Mouse (Mus musculus) Patski (cell line): Measurements from ENCODE around the gene Pla2g2d. TPM values are rescaled to one million over a fixed set of nuclear protein-coding genes. Genes with fewer than 3 reads are reported as not detected.
"Not testable (repeated sequence)": the region's sequence is repeated elsewhere in the genome, so short reads cannot be mapped to it uniquely, and the experiment has no call there.

Source experiments
- ATAC-seq: fragments of 100-300 bp; one replicate; pipeline ENCODE4 v1.8.0; 2021
- CTCF ChIA-PET: fragments of 350-600 bp; sonication (Branson Sonifier 250); formaldehyde crosslinking; loops from one replicate; lab custom pipeline; 2022; ENCODE audit warnings: inconsistent platforms; lab: Charles Lee
- POLR2A ChIA-PET: fragments of 350-600 bp; sonication (Branson Sonifier 250); formaldehyde crosslinking; loops from one replicate; lab custom pipeline; 2022; ENCODE audit warnings: antibody characterized with exemption, inconsistent platforms; lab: Charles Lee
- DNase-seq: peaks from one replicate; pipeline ENCODE4 v3.0.0-alpha.2; 2011; ENCODE audit warnings: low read depth, low spot score
- H3K27me3 ChIP-seq: fragments of 371-371 bp; one replicate; pipeline ENCODE4 v1.5.1; 2021
- CTCF ChIP-seq: fragments of 100-300 bp; IDR thresholded peaks from one replicate; pipeline ENCODE4 v1.5.1; 2021
- in situ Hi-C: fragments of 300-500 bp; cut with MboI; formaldehyde crosslinking; loops from 3 replicates; pipeline ENCODE4 v1.11.1; 2018; ENCODE audit warnings: low pct_unique_long_range_greater_than_20kb, mixed read lengths
- polyA plus RNA-seq: library from polyadenylated mRNA; unstranded; gene quantifications from one replicate; pipeline ENCODE4 v1.2.3, GENCODE M21; 2021

Pla2g2d gene
- polyA plus RNA-seq, 1 experiment from 2014 or later = 0.03 TPM

GRCm38 (mm10) chr4:138800134-138800744 lies 24.7 kb downstream of the Pla2g2d start:
- no peaks in the 10 kb centered on the region for H3K27me3 ChIP-seq
- ChIA-PET POLR2A (no interaction called here), CTCF (interaction anchor here (0.8 kb wide), 1 partner anchor 51 kb away, joined by 3 read pairs; no protein-coding TSS in a partner anchor)
- DNase-seq (no peak), ATAC-seq (no peak)
- TF ChIP-seq CTCF = no peak
- in situ Hi-C loops = no loop called here

DNA sequence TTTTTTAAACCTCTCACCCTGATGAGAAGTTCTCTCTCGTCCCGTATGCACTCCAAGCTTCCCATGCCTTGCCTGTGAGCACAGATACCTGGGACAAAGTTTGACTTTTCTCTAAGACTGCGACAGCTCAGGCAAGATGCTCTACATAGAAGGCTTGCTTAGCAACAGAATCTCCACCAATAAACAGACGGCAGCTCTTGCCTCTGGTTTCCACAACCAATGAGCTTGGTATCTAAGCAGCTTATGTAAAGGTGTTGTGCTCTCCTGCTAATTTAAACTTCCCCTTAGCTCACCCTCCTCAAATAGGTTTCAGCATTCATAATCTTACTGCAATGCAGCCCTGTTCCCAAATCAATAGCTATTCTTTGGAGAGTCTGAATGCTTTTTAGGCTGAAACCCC lies 26.1 kb downstream of the Pla2g2d start:
- ChIA-PET POLR2A (no interaction called here), CTCF (no interaction called here)
- in situ Hi-C loops = no loop called here

GRCm38 (mm10) chr4:138802917-138803316 lies 27.4 kb downstream of the Pla2g2d start:
- CTCF ChIA-PET = no interaction called here
- no peak for TF ChIP-seq CTCF
- ATAC-seq = no peak

More for the DNA sequence above, 26.1 kb downstream of the Pla2g2d start:
- H3K27me3 ChIP-seq = no peaks in the 10 kb centered on the region
- TF ChIP-seq CTCF = no peak
- ATAC-seq (no peak), DNase-seq (no peak)

DNA sequence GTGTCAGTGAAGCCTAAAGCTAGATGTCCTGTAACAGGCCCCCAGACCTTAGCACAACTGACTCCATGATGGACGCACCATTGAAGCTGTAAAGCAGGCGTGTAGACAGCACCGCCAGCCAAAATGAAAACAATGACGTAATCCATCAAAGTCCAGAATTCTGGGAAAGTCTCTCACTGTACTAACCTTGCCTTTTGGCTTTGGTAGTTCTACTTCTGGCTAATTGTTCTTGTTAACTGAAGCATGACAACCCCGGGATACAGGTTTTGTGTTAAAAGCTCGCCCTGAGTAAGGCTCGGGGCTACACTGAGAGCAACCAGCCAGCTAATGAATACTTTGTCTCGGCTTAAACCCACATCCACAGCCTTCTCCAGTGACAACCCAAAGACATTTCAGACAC lies 29.7 kb downstream of the Pla2g2d start:
- no peak for TF ChIP-seq CTCF
- ATAC-seq (peak; percentile 60), DNase-seq (peak; percentile 90)
- no peaks in the 10 kb centered on the region for H3K27me3 ChIP-seq
- CTCF ChIA-PET = interaction anchor here (1.2 to 1.3 kb wide), 2 partner anchors 25 to 52 kb away, joined by 3 read pairs; no protein-coding TSS in a partner anchor
- in situ Hi-C loops = no loop called here
- POLR2A ChIA-PET = interaction anchor here (0.8 kb wide), 1 partner anchor 16 kb away, joined by 3 read pairs; no protein-coding TSS in a partner anchor

More at GRCm38 (mm10) chr4:138802917-138803316, 27.4 kb downstream of the Pla2g2d start:
- POLR2A ChIA-PET = no interaction called here
- DNase-seq = no peak
- in situ Hi-C loops = no loop called here
- H3K27me3 ChIP-seq = no peaks in the 10 kb centered on the region

DNA sequence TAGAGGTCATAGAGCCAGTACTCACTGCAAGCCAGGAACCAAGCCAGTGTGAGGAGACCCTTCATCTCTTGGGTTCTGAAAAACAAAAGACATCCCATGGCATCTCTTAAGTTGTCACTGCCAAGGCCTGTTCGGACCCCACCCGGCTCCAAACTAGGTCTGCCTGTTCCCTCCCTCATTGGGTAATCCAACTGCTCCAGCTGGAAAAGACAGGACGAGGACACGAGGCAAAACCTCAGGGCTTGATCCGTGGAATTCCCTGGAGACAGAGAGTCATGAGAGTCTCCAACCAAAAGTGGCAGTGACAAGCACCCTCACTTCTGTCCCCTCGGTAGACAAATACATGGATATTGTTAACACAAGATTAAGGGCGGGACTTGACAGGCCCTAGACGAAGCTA lies 30.6 kb downstream of the Pla2g2d start:
- DNase-seq (no peak), ATAC-seq (no peak)
- ChIA-PET CTCF (no interaction called here), POLR2A (no interaction called here)
- in situ Hi-C loops = no loop called here
- TF ChIP-seq CTCF = no peak
- no peaks in the 10 kb centered on the region for H3K27me3 ChIP-seq

GRCm38 (mm10) chr4:138806920-138807541 lies 31.5 kb downstream of the Pla2g2d start:
- in situ Hi-C loops = no loop called here
- TF ChIP-seq CTCF = no peak
- ATAC-seq (no peak), DNase-seq (no peak)
- ChIA-PET POLR2A (no interaction called here), CTCF (no interaction called here)
- no peaks in the 10 kb centered on the region for H3K27me3 ChIP-seq

GRCm38 (mm10) chr4:138816166-138816565 lies 40.6 kb downstream of the Pla2g2d start:
- ATAC-seq (no peak), DNase-seq (no peak)
- ChIA-PET CTCF (no interaction called here), POLR2A (no interaction called here)
- no peaks in the 10 kb centered on the region for H3K27me3 ChIP-seq
- in situ Hi-C loops = no loop called here
- no peak for TF ChIP-seq CTCF

DNA sequence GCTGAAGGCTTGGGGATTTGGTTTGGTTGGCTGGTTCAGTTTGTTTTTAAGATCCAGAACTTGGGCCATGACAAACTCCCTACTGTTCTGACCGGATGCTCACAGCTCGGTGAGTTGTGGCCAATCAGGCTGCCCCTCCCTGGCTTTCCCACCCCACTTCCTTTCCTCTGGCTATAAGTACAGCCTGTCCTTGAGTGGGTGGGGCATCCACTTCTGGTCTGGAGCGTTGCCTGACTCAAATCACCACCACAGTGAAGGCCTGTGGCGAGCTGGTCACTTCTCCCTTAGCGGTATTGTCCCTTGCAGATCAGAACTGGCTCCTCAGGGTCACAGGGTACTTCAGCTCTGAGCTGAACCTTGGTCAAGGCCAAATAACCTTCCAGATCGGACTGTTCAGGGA lies 42.2 kb downstream of the Pla2g2d start:
- ATAC-seq (no peak), DNase-seq (no peak)
- no peak for TF ChIP-seq CTCF
- in situ Hi-C loops = no loop called here
- H3K27me3 ChIP-seq = no peaks in the 10 kb centered on the region
- ChIA-PET POLR2A (no interaction called here), CTCF (no interaction called here)

- in situ Hi-C loops = no loop called here
- no peak for TF ChIP-seq CTCF
- no peak for DNase-seq
- peak; percentile 44 for ATAC-seq
- ChIA-PET POLR2A (no interaction called here), CTCF (no interaction called here)
- H3K27me3 ChIP-seq = no peaks in the 10 kb centered on the region
Measured at GRCm38 (mm10) chr4:138819101-138819500, 43.6 kb downstream of the Pla2g2d start.

DNA sequence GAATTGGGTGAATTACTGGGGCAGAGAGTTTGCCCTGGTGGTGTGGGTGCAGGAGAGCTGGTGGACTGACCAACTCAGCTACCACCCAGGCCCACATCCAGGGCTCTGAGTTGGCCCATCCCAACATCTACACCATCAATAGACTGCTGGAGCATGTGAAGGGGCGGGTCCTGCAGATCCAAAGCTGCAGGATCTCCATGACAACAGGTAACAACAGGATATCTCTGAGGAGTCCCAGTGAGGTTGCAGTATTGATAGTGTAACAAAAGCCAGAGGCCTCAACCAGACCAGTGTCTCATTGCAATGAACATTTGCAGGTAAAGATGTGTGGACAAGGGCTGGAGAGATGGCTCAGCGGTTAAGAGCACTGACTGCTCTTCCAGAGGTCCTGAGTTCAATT lies 45.5 kb downstream of the Pla2g2d start:
- in situ Hi-C loops = no loop called here
- H3K27me3 ChIP-seq = peaks cover 2% of the 10 kb centered on the region
- POLR2A ChIA-PET = no interaction called here
- DNase-seq (no peak), ATAC-seq (no peak)
- CTCF ChIA-PET = no interaction called here
- TF ChIP-seq CTCF = no peak

DNA sequence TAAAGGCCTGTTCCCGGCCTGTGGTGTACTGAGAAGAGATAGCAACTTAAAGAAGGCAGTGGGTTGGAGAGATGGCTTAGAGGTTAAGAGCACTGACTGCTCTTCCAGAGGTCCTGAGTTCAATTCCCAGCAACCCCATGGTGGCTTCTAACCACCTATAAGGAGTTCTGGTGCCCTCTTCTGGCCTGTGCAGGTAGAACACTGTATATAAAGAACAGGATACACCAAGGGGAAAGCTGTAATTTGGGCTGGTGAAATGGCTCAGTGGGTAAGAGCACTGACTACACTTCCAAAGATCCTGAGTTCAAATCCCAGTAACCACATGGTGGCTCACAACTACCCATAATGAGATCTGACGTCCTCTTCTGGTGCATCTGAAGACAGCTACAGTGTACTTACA lies 48.6 kb downstream of the Pla2g2d start:
- POLR2A ChIA-PET, in situ Hi-C loops: not testable (repeated sequence)

More for the DNA sequence above, 48.6 kb downstream of the Pla2g2d start:
- CTCF ChIA-PET, DNase-seq, H3K27me3 ChIP-seq, ATAC-seq: not testable (repeated sequence)
